Mouse (Mus musculus): ENCODE measurements around the gene Dppa5a.
"Not testable (repeated sequence)": the region's sequence is repeated elsewhere in the genome, so short reads cannot be mapped to it uniquely, and the experiment has no call there.

Dppa5a gene

DNA sequence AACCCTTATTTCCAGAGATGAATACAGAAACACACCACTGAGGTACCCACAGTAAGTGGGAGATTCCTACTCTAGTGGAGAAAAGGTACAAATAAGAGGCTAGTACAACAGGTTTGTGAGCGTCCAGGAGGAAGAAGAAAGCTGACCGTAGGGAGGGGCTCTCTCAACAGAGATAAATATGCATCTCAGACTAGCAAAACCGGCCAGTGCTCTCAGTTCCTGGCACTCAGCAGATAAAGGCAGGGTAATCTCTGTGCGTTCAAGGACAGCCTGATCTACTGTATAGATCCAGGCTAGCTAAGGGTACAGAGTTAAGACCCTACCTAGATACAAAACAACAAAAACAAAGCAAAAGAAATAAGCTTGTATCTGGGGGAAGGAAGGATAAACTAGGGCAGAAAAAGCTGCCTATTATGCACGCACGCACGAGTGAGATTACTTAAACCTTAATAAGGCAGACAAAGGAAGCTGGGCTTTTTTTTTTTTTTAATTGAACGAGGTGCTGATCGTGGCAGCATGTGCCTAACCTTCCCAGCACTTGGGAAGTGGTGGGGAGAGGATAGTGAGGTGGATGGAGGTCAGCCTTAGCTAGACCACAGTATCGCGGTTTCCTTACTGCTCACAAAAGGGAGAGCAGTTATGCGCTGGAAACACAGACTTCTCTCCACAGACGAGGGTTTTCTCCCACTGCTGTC, 2.0 kb downstream of the Dppa5a start:
- no peak for DNase-seq (ENCODE audit: low read depth, low spot score)

DNA sequence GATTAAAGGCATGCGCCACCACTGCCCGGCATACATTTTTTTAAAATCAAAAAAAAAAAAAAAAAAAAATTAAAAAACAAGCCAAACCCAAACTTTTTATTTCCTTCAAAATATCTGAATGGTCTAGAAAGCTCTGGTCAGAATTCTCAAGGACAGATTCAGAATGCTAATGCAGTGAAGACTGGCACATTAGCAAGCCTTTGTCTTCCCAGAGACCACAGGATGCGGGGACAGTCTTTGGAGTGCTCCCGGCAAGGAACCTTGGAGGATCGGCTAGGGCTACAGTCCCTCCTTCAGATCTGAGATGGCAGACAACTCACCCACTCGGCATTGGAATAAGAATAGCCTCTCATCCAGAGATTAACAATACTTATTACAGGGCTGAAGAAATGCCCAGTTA, 3.3 kb downstream of the Dppa5a start:
- no peak for DNase-seq (ENCODE audit: low read depth, low spot score)

DNA sequence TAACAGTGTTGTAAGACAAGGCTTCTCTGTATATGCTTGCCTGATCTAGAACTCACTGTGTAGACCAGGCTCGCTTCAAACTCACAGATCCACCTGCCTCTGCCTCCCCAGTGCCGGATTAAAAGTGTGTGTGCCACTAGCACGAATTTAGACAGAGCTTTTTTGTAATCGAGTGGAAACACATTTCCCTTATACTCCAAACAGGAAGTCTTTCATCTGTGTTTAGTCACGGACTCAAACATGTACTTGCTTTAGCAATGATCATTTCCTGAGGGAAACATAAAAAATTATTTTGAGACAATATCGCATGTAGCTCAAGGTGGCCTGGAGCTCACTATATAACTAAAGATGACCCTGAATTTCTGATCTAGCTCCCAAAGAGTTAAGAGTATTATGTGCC, 4.6 kb downstream of the Dppa5a start:
- no peak for DNase-seq (ENCODE audit: low read depth, low spot score)

DNA sequence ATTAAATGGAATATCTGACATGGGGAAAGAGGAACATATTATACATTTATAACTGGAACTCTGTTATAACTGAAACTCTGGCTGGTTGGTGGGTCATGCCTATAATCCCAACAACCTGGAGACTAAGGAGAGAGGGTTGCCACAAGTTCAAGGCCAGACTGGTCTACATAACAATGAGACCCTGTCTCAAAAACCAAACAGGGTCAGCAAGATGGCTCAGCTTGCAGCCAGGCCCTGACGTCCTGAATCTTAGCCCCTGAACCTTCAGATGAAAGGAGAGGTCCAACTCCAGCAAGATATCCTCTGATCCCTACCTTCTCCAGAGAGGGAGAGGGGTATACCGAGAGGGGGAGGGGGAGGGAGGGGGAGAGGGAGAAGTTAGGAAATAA, 7.5 kb downstream of the Dppa5a start:
- no peak for DNase-seq (ENCODE audit: low read depth, low spot score)

DNA sequence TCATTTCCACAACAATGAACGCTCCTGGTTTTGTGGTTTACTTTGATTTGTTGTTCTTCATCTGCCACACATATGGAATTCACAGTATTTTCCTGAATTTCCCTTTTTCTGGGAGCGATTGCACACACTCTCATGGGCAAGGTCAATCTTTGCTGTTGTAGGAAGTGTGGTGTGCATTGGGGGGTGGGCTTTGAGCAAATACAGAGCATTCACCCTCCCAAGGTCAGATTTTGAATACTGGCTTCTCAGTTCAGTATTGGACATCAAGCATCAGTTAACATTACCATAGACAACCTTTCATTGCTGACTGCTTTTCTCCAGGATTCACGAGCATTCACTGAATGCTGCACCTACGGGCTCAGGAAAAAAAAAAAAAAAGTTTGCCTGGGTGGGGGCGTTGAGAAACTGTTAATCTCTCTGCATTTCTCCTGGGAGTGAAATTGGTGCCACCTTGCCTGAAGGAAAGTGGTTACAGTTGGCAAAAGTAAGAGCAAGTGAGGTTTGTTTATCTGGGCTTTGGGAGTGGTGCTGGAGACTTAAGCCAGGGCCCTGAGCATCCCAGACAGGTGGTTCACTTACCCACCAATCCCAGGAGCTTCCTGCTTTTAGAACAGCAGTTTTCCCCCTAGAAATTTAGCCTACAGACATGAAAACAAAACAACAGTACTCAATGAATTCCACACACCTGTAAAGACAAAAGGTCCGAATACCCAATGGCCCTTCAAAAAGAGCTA, 8.1 kb downstream of the Dppa5a start:
- DNase-seq (ENCODE audit: low read depth, low spot score): no peak

DNA sequence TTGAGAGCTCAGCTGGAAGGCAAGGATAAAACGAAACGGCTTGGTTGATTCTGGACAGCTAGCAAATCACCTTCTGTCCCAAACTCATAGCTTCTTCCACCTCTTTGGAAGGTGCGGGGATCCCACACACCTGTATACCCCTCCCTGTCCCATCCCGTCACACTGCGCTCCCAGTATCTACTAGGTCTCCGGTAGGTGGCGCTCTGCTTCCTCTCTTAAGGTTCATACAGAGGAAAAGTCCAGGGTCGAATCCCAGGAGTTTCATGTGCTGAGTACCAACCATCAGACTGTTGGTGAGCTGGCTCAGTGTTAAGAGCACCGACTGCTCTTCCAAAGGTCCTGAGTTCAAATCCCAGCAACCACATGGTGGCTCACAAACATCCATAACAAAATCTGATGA, 9.9 kb downstream of the Dppa5a start:
- DNase-seq (ENCODE audit: low read depth, low spot score): peak; percentile 54

DNA sequence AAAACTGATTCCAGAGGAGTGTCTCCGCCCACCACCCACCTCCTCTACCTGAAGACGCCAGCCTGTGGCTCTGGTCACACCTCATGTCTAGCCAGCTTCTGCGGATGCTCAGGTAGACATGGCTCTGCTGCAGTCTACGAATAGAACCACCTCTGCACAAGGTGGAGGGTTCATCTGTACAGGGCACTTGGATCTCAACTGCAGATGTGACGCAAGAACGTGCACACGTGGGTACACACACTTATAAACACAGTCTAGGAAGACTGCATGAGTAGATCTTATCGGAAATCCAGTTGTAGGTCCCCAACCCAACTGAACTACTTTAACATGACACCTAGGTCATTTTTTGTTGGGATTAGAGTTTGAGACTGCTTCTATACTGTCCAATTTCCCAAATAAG, 12.4 kb downstream of the Dppa5a start, which contains the start of gene Gsta2:
Gsta2 (minus strand) TSS at position 178 of the 400 bp plus-strand sequence.
- no peak for DNase-seq (ENCODE audit: low read depth, low spot score)

DNA sequence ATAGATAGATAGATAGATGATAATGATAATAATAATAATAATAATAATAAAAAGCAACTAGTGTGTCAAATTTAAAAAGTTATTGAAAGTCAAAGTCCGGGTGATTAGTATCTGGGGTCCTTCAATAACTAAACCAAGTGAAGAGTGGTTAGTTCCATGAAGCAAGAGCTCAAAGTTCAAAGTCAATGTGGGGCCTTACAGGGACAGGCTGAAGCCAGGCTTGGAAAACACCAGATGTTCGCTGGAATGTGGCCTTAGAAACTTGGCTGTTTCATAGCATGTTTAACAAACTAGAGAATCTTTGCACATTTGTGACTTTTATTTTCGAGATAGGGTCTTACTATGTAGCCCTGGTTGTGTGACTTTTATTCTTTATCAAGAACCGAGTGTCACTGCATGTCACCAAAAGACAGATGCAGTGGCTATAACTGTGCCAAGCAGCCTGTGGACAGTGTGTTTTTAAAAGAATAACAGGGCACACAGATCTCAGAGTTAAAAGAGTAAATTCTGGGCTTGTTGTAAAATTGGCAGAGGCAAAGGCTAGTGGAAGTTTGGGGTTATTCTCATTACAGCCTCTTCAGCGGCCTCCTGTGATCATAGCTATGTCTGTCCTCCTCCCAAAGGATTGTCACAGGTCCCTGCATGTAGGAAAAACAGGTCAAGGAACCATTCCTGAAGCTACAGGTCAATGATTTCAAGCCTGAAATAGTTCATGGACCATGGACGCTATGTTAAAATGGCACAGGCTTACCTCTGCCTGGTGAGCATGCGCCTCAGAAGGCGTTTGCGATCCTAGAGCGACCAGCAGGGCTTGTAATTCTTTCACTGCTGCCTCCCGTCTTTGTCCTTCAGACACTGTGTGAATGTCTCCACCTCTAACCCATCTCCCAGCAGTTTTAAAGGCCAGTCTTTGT, 13.1 kb downstream of the Dppa5a start:
- DNase-seq (ENCODE audit: low read depth, low spot score): no peak

DNA sequence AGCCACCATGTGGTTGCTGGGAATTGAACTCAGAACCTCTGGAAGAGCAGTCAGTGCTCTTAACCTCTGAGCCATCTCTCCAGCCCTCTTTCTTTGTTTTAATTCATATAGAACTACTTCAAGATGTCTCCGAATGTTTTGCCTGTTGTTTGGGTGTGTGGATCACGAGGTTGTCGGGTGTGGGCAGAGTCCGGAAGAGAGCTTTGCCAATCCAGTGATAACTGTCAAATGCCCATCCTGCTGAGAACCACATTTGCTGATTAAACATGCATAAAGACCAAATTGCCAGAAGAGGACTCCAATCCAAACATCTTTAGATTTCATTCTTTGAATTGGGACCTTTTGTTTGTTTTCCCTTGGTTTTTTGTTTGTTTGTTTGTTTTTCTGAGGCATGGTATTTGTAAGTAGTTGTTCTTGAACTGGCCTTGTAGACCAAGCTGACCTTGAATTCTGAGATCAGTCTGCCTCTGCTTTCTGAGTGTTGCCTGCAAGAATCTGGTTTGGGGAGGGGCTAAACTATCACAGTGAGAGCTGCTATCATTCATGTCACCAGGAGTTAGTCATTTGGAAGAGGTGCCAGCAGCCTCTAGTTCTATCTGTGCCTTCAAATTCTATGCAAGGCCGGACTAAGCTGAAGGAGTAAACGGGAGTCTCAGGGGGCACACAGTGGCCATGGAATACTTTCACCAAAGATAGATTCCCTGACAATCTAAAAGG, 16.3 kb downstream of the Dppa5a start:
- DNase-seq (ENCODE audit: low read depth, low spot score): no peak

DNA sequence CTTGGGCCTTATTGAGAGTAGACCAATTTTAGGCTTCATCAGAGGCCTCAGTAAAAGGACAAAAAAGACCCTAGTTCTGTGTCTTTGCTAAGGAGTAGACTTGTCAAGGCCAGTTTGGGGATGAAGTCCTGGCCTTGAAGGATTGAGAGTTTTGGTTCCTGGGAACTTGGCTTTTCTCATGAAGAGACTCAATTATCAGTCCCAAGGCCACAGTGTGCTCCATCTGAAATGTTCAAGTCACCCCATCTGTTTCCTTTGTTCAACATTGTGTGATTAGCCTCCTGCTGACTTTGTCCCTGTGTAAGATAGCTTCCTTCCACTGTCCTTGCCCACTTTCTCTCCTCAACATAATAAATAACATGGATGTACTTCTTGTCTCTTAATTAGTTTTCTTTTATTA, 18.0 kb downstream of the Dppa5a start:
- DNase-seq (ENCODE audit: low read depth, low spot score): not testable (repeated sequence)

DNA sequence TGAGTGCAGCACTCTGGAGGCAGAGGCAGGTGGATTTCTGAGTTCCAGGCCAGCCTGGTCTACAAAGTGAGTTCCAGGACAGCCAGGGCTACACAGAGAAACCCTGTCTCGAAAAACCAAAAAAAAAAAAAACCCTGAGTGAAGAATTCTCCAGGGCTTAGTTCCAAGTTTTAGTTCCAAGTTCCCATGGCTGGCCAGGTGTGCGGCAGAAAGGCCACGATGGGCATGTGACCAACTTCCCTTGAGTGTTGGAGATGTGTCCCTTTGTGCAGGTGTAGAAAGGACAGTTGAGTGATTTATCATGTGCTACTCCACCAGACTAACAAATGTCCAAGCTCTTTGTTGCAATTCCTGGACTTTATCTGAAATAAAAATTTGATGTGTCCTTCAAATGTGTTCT, 18.8 kb downstream of the Dppa5a start:
- DNase-seq (ENCODE audit: low read depth, low spot score): not testable (repeated sequence)

DNA sequence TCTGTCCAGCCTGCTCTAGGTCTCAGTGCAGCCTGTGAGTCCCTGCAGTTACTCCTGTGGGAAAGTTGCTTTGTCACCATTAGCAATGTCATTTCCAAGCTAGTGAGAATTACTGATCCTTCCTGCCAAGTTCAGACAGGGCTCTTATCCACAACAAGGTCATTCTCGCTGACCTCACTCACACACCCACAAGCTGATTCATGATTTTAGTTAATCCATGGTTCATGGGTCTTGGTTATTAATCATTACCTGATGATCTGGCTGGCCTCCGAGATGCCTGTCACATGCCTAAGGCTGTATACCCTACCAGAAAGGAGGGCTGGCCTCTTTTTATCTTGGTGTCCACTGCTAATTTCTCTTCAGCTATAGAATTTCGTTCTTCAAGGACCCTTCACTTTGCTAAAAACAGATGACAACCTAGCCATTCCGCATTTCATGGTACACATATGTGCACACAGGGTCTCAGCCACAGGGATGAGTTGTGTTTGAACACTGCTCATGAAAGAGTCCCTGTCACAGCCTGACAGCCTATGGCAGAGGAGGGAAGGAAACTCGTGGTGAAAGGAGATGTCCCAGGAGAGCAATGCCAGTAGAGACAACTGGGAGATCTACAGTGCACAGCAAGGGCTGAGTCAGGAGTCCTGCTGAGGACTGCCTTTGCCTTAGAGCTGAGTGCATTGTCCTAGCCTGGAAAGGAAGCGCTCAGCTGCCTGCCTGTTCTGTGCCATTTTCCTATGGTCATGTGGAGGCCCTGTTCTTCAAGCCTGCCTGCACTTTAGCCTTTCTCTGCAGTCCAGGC, 19.6 kb downstream of the Dppa5a start:
- not testable (repeated sequence) for DNase-seq (ENCODE audit: low read depth, low spot score)

DNA sequence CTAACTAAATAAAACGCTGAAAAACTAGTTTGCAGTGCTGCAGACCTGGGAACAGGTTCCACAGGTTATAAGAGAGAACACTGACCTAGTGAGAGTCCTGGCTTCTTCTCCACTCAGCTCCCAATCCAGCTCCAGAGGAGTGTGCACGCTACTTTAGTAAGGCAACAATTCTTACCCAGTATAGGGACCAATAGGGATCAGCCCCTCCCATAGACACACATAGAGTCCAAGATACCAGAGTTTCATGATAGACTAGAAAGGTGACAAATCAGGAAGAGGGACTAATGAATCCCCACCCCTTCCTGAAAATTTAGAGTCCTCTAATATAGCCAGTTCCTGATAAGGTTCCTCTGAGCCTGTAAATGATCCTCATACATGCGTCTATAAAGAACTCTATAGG, 21.0 kb downstream of the Dppa5a start:
- no peak for DNase-seq (ENCODE audit: low read depth, low spot score)

DNA sequence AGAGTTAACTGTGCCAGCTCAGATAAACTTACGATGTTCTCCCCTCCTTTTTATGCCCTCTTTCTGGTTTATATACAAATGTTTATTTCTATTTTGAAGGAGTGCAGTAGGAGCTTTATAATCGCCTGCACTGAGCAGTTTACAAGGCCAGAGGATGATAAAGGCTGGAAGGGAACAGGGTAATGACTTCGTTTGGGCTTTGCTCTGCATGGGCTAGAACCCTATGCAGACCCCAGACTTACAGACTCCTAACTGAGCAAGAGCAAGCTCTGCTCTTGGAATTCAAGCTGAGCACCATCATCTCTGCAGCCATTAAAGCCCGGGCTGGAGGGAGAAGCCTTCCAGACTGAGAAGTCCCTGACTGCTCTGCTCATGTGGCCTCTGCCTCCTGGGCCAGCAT, 22.7 kb downstream of the Dppa5a start:
- not testable (repeated sequence) for DNase-seq (ENCODE audit: low read depth, low spot score)

DNA sequence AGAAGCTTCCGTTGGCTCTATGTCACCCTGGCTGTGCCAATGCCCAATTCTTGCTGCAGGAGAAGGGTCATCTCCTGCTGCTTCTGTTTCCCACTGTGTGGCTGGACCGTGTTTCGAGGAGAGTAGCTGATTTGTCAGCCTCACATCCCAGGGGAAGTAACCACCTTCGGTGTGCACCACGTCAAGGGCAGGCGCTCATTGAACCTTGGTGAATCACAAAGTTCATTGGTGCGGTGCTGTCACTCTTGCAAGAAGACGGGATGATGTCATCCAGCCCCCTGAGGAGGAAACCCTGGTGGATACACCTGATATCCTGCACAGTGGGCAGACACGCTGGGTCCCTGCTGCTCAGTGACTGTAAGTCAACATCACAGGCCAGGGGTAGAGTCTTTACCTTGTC, 24.9 kb downstream of the Dppa5a start:
- DNase-seq (ENCODE audit: low read depth, low spot score): not testable (repeated sequence)

DNA sequence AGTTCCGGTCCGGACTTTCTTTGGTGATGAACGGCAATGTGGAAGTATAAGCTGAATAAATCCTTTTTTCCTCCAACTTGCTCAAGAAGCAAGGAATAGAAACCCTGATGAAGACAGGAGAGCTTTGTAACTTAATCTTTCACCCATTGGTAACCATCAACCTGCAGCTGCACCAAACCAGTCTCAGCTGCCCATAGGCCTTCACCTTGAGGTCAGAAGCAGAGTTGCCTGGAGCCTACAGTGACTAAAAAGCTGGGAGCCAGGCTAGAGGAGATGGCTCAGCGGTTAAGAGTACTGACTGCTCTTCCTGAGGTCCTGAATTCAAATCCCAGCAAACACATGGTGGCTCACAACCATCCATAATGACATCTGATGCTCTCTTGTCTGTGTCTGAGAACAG, 25.5 kb downstream of the Dppa5a start:
- DNase-seq (ENCODE audit: low read depth, low spot score): not testable (repeated sequence)

DNA sequence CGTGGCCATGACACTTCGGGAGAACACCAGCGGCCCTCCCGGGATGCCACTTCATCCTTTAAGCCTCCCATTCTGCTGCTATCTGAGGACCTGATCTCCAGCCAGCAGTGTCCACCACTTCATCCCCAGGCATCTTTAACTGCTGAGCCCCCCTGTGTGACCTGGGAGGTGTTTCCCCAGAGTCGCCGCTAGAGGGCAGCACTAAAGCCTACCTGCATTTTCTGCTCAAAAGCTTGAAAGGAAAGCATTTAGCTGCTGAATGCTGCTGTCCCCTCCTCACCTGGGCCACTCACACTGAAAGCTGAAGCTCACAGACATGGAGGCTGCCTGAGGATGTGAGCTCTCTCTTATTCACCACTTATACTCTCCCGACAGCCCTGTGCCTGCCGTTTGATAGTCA, 27.7 kb downstream of the Dppa5a start:
- peak; percentile 20 for DNase-seq (ENCODE audit: low read depth, low spot score)

DNA sequence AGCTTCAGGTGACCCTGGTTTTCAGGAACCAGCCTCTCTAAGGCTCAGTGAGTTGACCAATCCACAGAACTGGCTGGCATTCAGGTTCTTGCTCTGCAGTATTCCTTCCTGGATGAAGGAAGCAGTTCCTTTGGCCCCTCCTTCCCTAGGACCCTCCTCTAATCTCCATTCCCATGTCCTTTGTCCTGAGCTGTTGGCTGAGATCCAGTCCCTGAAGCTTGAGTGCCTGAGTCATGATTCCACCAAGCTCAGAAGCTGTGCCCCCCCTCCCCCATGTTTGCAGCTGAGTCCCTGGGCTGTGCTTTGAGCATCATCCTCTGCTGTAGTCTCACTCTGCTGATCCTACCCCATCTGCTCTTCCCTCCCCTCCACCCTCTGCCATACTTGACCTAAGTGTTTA, 30.9 kb downstream of the Dppa5a start:
- not testable (repeated sequence) for DNase-seq (ENCODE audit: low read depth, low spot score)

DNA sequence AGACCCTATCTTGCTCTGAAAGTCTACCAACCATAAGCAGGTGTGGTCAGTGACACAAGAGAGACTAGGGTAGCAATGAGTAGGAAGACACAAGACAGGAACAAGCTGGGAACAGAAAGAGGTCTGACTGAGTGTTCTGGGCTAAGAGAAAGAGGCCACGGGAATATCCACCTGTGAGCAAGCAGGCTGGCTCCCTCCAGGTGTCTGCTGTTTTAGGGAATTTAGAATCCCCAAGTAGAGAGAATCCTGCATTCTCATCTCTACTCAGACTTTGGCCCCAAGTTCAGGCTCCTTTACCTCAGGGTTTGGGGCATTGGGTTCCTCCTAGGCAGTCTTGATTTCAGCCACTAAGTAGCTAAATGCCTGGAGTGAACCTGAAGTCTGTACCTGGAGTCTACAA, 40.7 kb downstream of the Dppa5a start, which contains the start of gene Omt2b:
Omt2b (plus strand) TSS at position 301 of the 400 bp plus-strand sequence.
- not testable (repeated sequence) for DNase-seq (ENCODE audit: low read depth, low spot score)

DNA sequence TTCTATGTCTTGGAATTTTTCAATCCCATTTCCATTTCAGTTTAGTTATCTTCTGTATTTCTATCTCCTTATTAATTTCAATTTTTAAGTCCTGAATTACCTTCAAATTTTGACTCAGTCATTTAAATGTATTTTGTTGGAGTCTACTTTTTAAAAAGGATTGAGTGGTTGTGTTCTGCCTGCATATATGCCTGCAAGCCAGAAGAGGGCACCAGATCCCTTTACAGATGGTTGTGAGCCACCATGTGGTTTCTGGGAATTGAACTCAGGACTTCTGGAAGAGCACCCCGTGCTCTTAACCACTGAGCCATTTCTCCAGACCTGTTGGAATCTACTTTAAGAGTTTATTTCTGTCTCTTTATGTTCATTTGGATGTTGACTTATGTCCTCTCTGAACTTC, 48.5 kb downstream of the Dppa5a start:
- DNase-seq (ENCODE audit: low read depth, low spot score): no peak
